Mouse (Mus musculus) layer of hippocampus, postnatal 36 days (tissue): ENCODE results near the gene Gipc2. TPM values are rescaled to one million over a fixed set of nuclear protein-coding genes. Genes with fewer than 3 reads are reported as not detected.

ENCODE experiments used
- DNase-seq, 2 experiments: peaks; one replicate each; pipeline ENCODE4 v3.0.0; 2022
- total RNA-seq, 2 experiments: library from RNA; stranded (reverse); gene quantifications; 2 replicates each; pipeline ENCODE4 v1.2.3; 2021

The Gipc2 gene
- total RNA-seq, 2 experiments from 2014 or later: 1.2 to 1.8 TPM

DNA sequence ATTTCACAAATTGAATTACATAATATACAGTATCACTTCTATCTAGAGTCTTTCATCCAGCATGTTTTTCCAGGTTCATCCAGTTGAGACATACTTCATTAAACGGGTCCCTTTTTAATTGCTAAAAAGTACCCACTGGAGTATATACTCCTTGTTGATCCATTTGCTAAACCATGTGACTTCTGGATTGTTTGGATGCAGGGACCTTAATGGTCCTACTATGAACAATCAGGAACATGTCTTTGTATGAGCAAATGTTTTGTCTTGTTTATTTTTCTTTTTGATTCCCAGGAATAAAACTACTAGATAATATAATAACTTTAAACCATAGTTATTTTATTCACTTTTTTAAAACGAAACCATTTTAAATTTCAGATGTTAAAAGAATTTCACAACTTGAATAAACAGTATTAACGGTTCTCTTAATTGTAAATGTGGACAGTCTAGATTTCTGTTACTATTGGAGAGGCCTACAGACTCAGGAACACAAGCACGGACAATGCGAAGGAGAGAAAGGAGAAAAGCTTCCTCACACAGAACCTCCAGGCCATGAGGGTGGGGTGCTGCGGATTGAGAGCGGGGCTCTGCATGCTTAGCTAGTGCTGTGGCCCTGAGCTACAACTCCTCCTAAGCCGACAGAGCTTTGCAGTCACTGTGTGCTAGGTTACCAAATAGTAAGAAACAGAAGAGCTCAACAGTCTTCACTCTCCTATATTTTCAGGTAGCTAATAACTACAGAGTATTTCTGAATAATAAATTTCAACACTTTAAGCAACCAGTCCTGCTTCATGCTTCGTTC lies 24.8 kb upstream of the Gipc2 start:
- DNase-seq: no peak

DNA sequence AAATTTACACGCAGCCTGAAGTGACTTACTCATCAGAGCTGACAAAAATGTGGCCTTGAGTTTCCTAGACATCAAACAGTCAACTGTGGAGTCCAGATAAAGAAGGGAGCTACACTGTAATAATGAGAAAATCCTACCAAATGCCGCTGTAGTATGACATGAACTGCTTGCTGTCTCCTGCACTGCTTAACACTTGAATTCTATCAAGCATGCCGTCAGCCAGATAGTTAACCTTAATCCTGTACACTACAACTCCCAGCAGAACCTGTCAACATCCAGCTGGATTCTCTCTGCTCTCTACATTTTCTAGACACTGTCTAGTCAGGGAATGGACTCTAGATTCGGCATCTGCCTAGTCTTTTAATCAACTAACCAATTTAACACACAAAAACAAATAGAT lies 23.3 kb upstream of the Gipc2 start:
- no peak for DNase-seq

- no peak for DNase-seq
Measured at GRCm38 (mm10) chr3:152186106-152186505, 20.1 kb upstream of the Gipc2 start.

DNA sequence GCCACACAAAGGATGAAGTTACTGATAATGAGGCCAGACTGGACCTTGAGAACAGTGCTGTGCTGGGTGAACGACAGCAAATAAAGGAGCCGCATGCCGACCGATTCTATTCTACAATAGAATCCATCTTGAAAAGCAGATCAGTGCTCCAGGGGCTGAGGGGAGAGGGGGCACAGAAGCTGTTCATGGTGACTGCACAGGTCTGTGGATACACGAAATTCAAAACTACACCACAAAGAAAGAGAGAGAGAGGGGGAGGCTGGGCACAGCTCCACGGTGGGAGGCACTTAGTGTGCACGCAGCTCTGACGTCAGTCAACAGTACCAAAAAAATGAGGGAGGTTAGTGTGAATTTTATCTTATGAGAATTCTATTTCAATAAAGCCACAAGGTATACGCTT lies 17.5 kb upstream of the Gipc2 start:
- no peak for DNase-seq

DNA sequence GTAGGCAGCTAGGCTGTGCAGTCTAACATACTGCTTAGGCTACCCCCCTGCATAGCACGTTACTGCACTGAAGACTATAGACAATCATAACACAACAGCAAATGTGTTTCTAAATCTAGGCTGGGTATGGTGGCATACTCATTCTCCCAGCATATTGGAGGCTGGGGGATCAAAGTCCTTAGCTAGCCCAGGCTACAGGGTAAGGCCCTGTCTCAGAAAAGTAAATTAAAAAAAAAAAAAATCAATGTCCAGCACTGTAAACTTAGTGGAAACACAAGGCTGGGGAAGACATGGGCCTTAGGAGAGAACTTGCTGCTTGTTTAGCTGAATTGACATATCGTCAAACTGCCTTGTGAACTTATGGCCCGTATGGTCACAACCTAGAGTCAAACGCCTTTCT lies 14.6 kb upstream of the Gipc2 start:
- DNase-seq: no peak

- no peak for DNase-seq
Measured at GRCm38 (mm10) chr3:152179285-152179684, 13.3 kb upstream of the Gipc2 start.

GRCm38 (mm10) chr3:152178816-152179215 lies 12.8 kb upstream of the Gipc2 start:
- DNase-seq: no peak

DNA sequence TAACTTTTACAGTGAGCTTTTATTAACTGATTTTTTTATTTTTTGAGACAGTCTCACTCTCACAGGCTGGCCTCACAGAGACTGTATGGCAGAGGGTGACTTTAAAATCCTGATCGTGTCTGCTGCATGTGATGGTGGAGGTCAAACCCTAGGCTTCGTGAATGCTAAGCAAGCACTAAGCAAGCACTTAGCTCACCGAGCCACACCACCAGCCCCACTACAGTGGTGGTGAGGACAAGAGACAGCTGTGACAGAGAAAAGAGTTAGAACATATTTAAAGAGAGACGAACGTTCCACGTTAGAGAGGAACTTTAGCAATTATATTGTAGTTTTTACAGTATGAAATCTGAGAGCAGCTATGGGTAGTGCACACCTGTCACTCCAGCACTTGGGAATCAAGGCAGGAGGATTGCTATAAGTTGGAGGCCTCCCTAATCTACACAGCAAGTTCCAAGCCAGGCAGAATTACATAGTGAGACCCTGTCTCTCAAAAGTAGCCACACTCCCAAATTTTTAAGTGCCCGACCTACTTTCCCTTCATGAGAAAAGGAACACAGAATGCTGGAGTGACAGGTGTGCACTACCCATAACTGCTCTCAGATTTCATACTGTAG lies 6.4 kb upstream of the Gipc2 start:
- no peak for DNase-seq

GRCm38 (mm10) chr3:152171862-152172261 lies 5.8 kb upstream of the Gipc2 start:
- no peak for DNase-seq

GRCm38 (mm10) chr3:152171236-152171635 lies 5.2 kb upstream of the Gipc2 start:
- DNase-seq: no peak

DNA sequence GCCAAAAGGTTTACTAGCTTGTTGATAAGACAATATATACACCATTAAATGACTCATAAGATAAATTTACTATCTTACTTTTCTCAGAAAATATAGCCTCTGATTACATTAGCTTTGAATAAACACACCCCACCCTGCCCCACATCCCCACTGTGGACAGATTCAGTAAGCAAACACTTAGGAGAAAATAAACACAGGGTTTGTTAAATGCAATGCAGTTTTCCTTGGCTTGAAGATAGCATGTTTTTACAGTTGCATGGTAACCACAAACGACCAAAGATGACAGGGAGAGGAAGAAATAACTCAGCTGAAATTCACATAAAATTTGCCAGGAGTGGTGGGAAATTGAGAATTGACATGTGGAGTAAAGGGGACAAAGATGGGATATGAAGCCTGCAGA lies 4.4 kb upstream of the Gipc2 start:
- DNase-seq: no peak

DNA sequence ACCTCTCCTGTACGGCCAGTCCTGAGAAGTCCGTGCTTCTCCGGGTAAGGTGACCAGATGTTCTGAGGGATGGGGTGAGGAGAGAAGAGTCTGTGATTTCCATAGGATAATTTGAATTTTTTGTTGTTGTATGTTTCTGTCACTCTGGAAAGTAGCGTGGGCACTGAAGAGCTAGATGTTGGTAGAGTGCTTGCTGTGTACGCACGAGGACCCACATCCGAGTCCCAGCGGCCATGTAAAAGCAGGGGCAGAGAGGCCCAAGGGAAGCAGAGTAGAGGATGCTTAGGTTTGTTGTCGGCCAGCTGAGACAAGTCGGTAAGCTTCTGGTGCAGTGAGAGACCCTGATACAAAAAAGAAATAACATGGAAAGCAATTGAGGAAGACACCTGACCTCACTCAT lies 2.0 kb upstream of the Gipc2 start:
- no peak for DNase-seq

DNA sequence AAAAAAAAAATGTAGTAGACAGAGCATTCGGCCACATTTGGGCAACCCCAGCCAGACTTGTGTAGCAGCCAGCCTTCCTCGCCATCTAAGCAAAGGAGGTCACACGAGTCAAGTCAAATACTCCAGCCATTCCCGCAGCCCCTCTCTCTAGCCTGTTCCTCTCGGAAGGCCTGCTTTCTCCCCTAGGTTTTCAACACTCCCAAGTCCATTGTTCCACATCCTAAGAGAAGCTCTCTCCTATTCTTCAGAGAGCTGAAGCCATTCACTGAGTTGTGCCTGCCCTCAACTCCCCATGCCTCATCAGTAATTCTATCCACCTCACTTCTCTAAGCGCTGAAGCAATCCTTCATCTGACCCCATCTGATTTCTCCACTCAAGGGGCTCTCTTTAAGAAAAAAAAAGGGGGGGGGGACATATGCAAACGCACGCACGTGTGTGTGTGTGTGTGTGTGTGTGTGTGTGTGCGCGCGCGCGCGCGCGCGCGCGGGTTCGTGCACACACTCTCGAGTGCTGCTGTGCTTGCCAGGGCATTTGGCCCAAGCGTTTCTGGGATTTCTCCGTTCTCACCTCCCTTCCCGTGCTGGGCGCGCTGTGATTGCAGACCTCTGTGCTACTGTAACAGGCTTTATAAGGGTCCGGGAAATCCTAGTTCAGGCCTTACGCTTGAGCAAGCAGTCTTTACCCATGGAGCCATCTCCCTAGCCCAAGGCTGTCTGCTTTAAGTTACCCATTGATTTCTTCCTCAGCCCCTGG lies 845 bp upstream of the Gipc2 start:
- DNase-seq: no peak

GRCm38 (mm10) chr3:152165351-152166098 lies 505 bp downstream of the Gipc2 start:
- peak in 1 of 2 experiments; percentile 20 for DNase-seq

DNA sequence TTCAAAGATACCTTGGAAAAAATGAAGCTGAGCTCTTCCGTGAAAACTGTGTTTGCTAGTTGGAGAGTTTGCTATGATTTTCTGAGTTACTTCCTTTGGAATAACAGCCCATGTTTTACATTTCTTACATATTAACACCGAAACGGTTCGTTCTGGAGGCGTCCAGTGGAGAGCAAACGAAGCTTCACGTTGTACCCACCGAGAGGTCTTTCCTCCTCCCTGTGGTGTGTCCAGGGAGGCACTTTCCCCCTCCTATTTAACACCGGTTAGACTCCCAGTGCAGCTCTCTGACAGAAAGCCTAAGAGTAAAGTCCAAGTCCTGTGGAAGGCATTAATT lies 1.0 kb downstream of the Gipc2 start:
- DNase-seq: no peak

DNA sequence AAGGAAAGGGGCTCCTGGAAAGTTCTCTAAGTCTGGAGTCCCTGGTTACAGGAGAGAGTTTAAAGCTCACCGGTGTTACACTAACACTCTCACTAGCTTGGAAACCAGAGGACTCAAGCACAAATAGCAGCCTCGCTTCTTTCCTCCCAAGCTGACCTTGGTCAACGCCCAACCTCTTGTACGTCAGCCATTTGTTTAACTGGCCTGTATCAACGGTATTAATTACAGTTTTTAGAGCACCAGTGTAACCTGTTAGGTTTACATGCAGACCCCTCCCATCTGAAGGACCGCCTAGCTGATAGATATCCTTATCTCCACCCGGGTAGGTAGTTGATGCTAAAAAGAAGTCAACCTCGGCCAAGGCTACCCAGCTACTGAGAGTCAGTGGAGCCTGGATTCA lies 2.7 kb downstream of the Gipc2 start:
- no peak for DNase-seq

DNA sequence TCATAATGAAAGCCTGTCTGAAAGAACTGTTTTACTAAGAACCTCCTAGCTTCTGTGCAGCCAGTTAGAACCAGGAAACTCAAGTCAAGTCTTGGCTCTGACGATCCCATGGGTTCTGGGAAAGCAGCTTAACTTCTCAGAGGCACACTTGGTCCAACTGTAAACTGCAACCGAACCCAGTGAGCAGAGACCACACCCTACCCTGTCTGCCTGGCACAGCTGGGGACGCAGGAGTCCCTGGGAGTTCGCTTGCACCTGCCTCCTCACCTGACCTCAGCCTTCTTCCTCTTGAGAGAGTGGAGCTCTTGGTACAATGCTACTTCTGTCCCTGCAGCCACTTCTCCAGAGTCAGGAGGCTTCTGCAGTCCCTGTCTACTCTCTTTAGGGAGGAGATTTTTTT lies 5.4 kb downstream of the Gipc2 start:
- no peak for DNase-seq

DNA sequence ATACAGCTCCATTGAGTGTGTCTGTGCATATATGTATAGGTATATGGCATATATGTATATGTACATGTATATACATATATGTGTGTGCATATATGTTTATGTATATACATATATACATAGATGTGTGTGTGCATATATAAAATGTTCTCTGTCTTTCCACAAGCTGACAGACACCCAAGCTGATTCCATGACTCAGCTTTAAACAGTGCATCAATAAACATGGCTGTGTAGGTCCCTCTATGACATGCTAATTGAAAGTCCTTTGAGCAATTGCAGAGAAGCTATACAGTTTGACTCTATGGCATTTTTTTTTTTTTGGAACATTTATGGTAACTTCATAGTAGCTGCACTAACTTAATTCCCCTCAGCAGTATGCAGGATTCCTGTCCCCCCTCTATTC lies 6.7 kb downstream of the Gipc2 start:
- DNase-seq: no peak

DNA sequence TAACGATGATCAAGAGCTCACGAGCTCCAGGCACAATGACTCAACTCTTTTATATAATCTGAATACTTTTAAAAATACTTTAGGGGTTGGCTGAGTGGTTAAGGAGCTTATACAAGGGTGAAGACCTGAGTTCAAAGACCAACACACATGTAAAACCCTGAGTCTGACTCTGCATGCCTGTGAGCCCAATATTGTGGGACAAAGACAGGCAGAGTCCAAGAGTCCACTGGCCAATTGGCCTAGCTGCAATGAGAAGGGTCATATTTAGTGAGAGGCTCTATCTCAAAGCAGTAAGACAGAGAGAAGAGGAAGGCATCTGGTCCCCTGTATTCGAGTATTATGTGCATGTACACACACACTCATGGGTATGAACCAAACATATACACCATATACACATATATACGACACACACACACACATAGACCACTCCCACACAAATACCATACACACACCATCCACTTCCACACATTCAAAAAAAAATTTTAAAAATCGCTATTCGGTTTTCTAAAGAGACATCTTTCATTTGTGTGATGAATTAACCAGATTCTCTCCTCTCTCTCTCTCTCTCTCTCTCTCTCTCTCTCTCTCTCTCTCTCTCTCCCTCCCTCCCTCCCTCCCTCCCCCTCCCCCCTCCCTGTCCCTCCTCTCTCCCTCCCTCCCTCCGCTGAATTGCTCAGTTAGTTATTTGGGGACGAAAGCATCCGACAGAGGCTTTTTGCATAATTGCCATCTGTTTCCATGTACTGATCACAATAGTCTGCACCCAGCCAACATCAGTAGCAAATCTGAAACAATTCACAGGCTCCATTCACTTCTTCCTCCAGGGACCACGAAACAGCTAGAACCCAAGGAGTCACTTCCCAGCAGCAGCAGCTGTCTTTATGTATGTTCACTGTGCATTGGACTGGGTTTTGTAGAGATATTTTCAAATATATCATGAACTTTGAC lies 7.4 kb downstream of the Gipc2 start:
- DNase-seq: no peak

DNA sequence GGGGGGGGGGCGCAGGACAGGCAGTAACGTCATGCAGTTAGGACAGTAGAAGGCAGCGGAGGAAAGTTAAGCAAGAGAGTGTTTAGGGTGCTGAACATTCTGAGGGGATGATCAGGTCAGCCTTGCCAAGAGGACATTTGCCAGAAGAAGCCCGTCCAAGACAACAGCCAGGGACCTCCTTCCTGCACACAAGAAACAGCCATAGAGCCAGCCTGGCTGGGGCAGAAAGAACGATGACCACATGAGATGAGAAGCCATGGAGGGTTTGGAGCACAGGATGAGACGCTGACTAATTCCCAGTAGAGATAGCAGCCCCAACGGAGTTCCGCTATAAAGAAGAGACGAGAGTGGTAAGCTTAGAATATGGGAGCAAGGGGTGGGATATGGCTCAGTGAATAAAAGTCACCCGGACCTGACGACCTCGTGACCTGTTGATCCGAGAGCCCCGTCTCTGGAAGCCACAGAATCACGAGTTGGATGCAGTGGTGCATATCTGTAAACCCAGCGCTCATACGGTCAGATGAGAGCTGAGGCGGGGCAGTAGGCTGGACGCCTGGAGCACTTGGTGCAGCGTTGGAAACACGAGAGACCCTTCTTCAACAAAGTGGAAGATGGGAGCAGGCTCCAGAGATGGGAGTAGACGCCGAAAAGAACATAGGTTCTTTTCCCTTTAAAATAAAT lies 9.1 kb downstream of the Gipc2 start:
- no peak for DNase-seq

DNA sequence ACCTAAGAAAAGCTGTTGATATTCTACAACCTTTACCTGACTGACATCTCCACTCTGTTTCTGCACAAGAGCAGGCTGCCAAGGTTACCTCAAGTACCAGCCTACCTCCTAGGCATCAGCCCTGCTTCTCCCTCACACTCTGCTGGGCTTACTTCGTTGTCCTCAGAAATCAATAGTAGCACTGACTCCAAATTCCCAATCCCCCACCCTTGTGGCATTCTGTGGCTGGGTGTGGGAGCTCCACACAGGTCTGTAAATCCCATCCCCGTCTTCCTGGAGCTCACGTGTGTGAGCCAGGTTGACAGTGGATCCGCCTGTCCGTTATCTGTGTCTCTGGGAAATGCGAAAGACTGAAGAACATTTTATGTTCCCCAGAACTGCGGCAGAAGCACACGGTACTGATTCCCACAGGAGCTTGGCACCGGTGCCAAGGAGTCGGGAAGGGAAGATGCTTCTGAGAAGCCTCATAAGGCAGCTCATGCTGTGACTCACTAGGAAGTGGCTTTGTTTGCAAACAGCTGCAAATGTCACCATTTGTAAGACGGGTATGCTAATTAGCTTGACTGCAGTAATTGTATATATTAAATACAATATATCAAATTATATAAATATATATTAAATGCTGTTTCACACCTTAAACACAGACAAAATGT lies 10.6 kb downstream of the Gipc2 start:
- DNase-seq: peak in 1 of 2 experiments; percentile 27
